Mouse (Mus musculus): ENCODE results near the gene Nfatc3. TPM values are rescaled to one million over a fixed set of nuclear protein-coding genes. Genes with fewer than 3 reads are reported as not detected.

Nfatc3 gene
- polyA plus RNA-seq, 1 experiment from 2014 or later, result 6.9 TPM

- no peak overlapping the region for H3K27ac ChIP-seq (ENCODE audit: low read depth)
- WGBS, result 88% methylated on average over 6 of the region's 6 CpGs
- no peak for ATAC-seq (replicated peaks; ENCODE audit: low FRiP score, low TSS enrichment, low read depth)
These were observed 90.4 kb downstream of the Nfatc3 start for GRCm38 (mm10) chr8:106149025-106149424.

GRCm38 (mm10) chr8:106149801-106150652 is 91.4 kb downstream of the Nfatc3 start, which contains the start of gene Pla2g15:
TSS of gene Pla2g15 (plus strand) at chr8:106150399.
- 2% methylated on average over 38 of the region's 38 CpGs for WGBS
- Histone ChIP-seq H3K9ac (ENCODE audit: low read length) (peak within 1 kb of the TSS; percentile 62), H3K36me3 (ENCODE audit: control insufficient read depth, insufficient read depth, low read length) (peaks cover 8% of the 10 kb centered on the region; the same call in 1 of the 2 replicates), H3K4me3 (ENCODE audit: low read depth, low read length) (peak within 1 kb of the TSS; percentile 75), H3K27ac (ENCODE audit: low read depth) (peak within 1 kb of the TSS; percentile 16; the same call in 1 of the 2 replicates), H3K9me3 (ENCODE audit: control insufficient read depth, low read length) (no peaks in the 10 kb centered on the region), H3K4me2 (ENCODE audit: low read length) (peak within 1 kb of the TSS; percentile 74), H3K4me1 (replicated peaks; ENCODE audit: control insufficient read depth, insufficient read depth, low read length) (peaks cover 7% of the 10 kb centered on the region; the same call in 1 of the 2 replicates), H3K27me3 (replicated peaks; ENCODE audit: control insufficient read depth, insufficient read depth, low read length) (no peaks in the 10 kb centered on the region)
- peak; percentile 95 for DNase-seq (ENCODE audit: low spot score)
- ATAC-seq (replicated peaks; ENCODE audit: low FRiP score, low TSS enrichment, low read depth), result peak; percentile 96

More at GRCm38 (mm10) chr8:106149025-106149424, 90.4 kb downstream of the Nfatc3 start:
- DNase-seq (ENCODE audit: low spot score), result no peak
- Histone ChIP-seq H3K4me1 (replicated peaks; ENCODE audit: control insufficient read depth, insufficient read depth, low read length) (peaks cover 7% of the 10 kb centered on the region; the same call in 1 of the 2 replicates), H3K9ac (ENCODE audit: low read length) (no peak overlapping the region), H3K4me3 (ENCODE audit: low read depth, low read length) (no peak overlapping the region), H3K9me3 (ENCODE audit: control insufficient read depth, low read length) (no peaks in the 10 kb centered on the region), H3K36me3 (ENCODE audit: control insufficient read depth, insufficient read depth, low read length) (no peaks in the 10 kb centered on the region), H3K27me3 (replicated peaks; ENCODE audit: control insufficient read depth, insufficient read depth, low read length) (no peaks in the 10 kb centered on the region), H3K4me2 (ENCODE audit: low read length) (no peak overlapping the region)

DNA sequence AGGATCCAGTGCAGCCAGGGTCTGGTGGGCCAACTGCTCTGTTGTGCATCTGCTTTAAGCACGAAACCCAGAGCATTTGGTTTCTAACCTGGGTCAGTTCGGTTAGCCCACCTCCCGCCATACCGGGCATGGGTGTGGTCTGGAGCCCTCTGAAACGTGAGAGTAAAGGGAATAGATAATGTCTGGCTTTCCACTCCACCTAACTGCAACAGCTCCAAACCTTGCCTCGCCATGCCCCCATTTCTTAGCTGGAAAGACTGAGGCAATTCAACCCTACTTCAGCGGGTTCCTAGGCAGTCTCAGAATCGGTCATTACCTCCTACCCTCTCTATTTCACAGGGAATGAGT is 92.0 kb downstream of the Nfatc3 start:
- Histone ChIP-seq H3K27me3 (replicated peaks; ENCODE audit: control insufficient read depth, insufficient read depth, low read length) (no peaks in the 10 kb centered on the region), H3K4me3 (ENCODE audit: low read depth, low read length) (peak overlapping the region; percentile 75), H3K4me2 (ENCODE audit: low read length) (peak overlapping the region; percentile 74), H3K9ac (ENCODE audit: low read length) (peak overlapping the region; percentile 62), H3K36me3 (ENCODE audit: control insufficient read depth, insufficient read depth, low read length) (peaks cover 12% of the 10 kb centered on the region), H3K27ac (ENCODE audit: low read depth) (0 out of 2 replicates have a peak overlapping the region, but pooled peaks have one; percentile 16), H3K9me3 (ENCODE audit: control insufficient read depth, low read length) (no peaks in the 10 kb centered on the region), H3K4me1 (replicated peaks; ENCODE audit: control insufficient read depth, insufficient read depth, low read length) (peaks cover 7% of the 10 kb centered on the region; the same call in 1 of the 2 replicates)
- DNase-seq (ENCODE audit: low spot score) (no peak), ATAC-seq (replicated peaks; ENCODE audit: low FRiP score, low TSS enrichment, low read depth) (no peak; the same call in 1 of the 2 replicates)
- 14% methylated on average over 8 of the region's 8 CpGs for WGBS

- WGBS, result 74% methylated on average over 9 of the region's 9 CpGs
- peak overlapping the region; percentile 62; the same call in 1 of the 2 replicates for H3K9ac ChIP-seq (ENCODE audit: low read length)
These were observed 92.4 kb downstream of the Nfatc3 start for GRCm38 (mm10) chr8:106151041-106151440.

DNA sequence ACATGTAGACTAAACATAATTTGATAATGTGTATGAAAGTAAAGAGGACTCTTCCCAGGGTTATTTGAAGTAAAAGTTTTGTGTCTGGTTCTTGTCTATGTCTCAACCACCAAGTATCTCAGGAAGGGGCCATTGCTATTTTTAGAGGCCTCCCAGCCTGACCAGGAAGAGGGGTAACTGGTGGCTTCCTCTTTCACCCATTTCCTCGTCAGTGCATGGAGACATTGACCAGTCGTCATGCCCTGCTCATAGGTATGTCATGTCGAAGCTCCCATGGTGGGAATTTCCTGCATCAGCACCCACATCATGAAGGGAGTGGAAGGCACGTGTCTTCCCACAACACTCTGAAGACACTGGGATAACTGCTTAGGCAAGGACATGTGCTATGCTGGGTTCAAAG is 94.2 kb downstream of the Nfatc3 start:
- ATAC-seq (replicated peaks; ENCODE audit: low FRiP score, low TSS enrichment, low read depth) (no peak), DNase-seq (ENCODE audit: low spot score) (no peak)
- no peaks in the 10 kb centered on the region for H3K27me3 ChIP-seq (replicated peaks; ENCODE audit: control insufficient read depth, insufficient read depth, low read length)
- H3K4me2 ChIP-seq (ENCODE audit: low read length), result no peak overlapping the region
- peaks cover 7% of the 10 kb centered on the region; the same call in 1 of the 2 replicates for H3K4me1 ChIP-seq (replicated peaks; ENCODE audit: control insufficient read depth, insufficient read depth, low read length)
- WGBS, result 68% methylated on average over 4 of the region's 4 CpGs
- no peak overlapping the region for H3K27ac ChIP-seq (ENCODE audit: low read depth)
- no peaks in the 10 kb centered on the region for H3K9me3 ChIP-seq (ENCODE audit: control insufficient read depth, low read length)
- H3K9ac ChIP-seq (ENCODE audit: low read length), result no peak overlapping the region
- H3K4me3 ChIP-seq (ENCODE audit: low read depth, low read length), result no peak overlapping the region
- H3K36me3 ChIP-seq (ENCODE audit: control insufficient read depth, insufficient read depth, low read length), result peaks cover 19% of the 10 kb centered on the region

More at GRCm38 (mm10) chr8:106151041-106151440, 92.4 kb downstream of the Nfatc3 start:
- H3K4me3 ChIP-seq (ENCODE audit: low read depth, low read length), result peak overlapping the region; percentile 75
- H3K4me1 ChIP-seq (replicated peaks; ENCODE audit: control insufficient read depth, insufficient read depth, low read length), result peaks cover 7% of the 10 kb centered on the region; the same call in 1 of the 2 replicates
- ATAC-seq (replicated peaks; ENCODE audit: low FRiP score, low TSS enrichment, low read depth) (no peak), DNase-seq (ENCODE audit: low spot score) (no peak)
- H3K27ac ChIP-seq (ENCODE audit: low read depth), result no peak overlapping the region
- no peaks in the 10 kb centered on the region for H3K9me3 ChIP-seq (ENCODE audit: control insufficient read depth, low read length)
- H3K27me3 ChIP-seq (replicated peaks; ENCODE audit: control insufficient read depth, insufficient read depth, low read length), result no peaks in the 10 kb centered on the region
- H3K4me2 ChIP-seq (ENCODE audit: low read length), result peak overlapping the region; percentile 74
- peaks cover 16% of the 10 kb centered on the region for H3K36me3 ChIP-seq (ENCODE audit: control insufficient read depth, insufficient read depth, low read length)

- Histone ChIP-seq H3K27me3 (replicated peaks; ENCODE audit: control insufficient read depth, insufficient read depth, low read length) (no peaks in the 10 kb centered on the region), H3K4me1 (replicated peaks; ENCODE audit: control insufficient read depth, insufficient read depth, low read length) (no peaks in the 10 kb centered on the region), H3K27ac (ENCODE audit: low read depth) (no peak overlapping the region), H3K4me2 (ENCODE audit: low read length) (no peak overlapping the region), H3K9ac (ENCODE audit: low read length) (no peak overlapping the region), H3K4me3 (ENCODE audit: low read depth, low read length) (no peak overlapping the region), H3K9me3 (ENCODE audit: control insufficient read depth, low read length) (no peaks in the 10 kb centered on the region), H3K36me3 (ENCODE audit: control insufficient read depth, insufficient read depth, low read length) (peaks cover 42% of the 10 kb centered on the region)
- DNase-seq (ENCODE audit: low spot score) (no peak), ATAC-seq (replicated peaks; ENCODE audit: low FRiP score, low TSS enrichment, low read depth) (no peak)
- 86% methylated on average over 1 of the region's 1 CpGs for WGBS
These were observed 98.8 kb downstream of the Nfatc3 start for GRCm38 (mm10) chr8:106157419-106157818.

GRCm38 (mm10) chr8:106158381-106158780 is 99.7 kb downstream of the Nfatc3 start:
- Histone ChIP-seq H3K4me3 (ENCODE audit: low read depth, low read length) (no peak overlapping the region), H3K9me3 (ENCODE audit: control insufficient read depth, low read length) (no peaks in the 10 kb centered on the region), H3K9ac (ENCODE audit: low read length) (no peak overlapping the region), H3K27me3 (replicated peaks; ENCODE audit: control insufficient read depth, insufficient read depth, low read length) (no peaks in the 10 kb centered on the region), H3K27ac (ENCODE audit: low read depth) (no peak overlapping the region), H3K4me2 (ENCODE audit: low read length) (no peak overlapping the region), H3K36me3 (ENCODE audit: control insufficient read depth, insufficient read depth, low read length) (peaks cover 51% of the 10 kb centered on the region), H3K4me1 (replicated peaks; ENCODE audit: control insufficient read depth, insufficient read depth, low read length) (no peaks in the 10 kb centered on the region)
- WGBS, result 90% methylated on average over 10 of the region's 10 CpGs
- DNase-seq (ENCODE audit: low spot score) (no peak), ATAC-seq (replicated peaks; ENCODE audit: low FRiP score, low TSS enrichment, low read depth) (no peak)

DNA sequence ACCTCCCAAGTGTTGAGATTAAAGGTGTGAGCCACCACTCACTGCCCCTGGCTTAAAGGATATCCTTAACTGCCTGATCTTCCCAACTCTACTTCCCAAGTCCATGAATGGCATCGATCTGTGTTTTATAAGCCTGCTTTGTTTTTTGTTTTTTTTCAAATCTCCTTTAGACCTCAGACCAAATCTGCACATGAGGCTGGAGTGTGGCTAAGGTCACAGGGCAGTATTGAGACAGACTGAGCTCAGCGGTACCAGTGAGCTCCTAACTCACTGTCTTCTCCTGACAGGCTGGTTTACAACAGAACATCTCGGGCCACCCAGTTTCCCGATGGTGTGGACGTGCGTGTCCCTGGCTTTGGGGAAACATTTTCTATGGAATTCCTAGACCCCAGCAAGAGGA is 101.2 kb downstream of the Nfatc3 start:
- Histone ChIP-seq H3K27ac (ENCODE audit: low read depth) (no peak overlapping the region), H3K4me1 (replicated peaks; ENCODE audit: control insufficient read depth, insufficient read depth, low read length) (no peaks in the 10 kb centered on the region), H3K9ac (ENCODE audit: low read length) (no peak overlapping the region), H3K36me3 (ENCODE audit: control insufficient read depth, insufficient read depth, low read length) (peaks cover 57% of the 10 kb centered on the region), H3K9me3 (ENCODE audit: control insufficient read depth, low read length) (no peaks in the 10 kb centered on the region), H3K4me2 (ENCODE audit: low read length) (no peak overlapping the region), H3K4me3 (ENCODE audit: low read depth, low read length) (no peak overlapping the region), H3K27me3 (replicated peaks; ENCODE audit: control insufficient read depth, insufficient read depth, low read length) (no peaks in the 10 kb centered on the region)
- DNase-seq (ENCODE audit: low spot score) (no peak), ATAC-seq (replicated peaks; ENCODE audit: low FRiP score, low TSS enrichment, low read depth) (no peak)
- WGBS, result 87% methylated on average over 6 of the region's 6 CpGs
